Mouse (Mus musculus): Measurements from ENCODE around the gene Teddm3. TPM values are rescaled to one million over a fixed set of nuclear protein-coding genes. Genes with fewer than 3 reads are reported as not detected.
"Not testable (repeated sequence)": the region's sequence is repeated elsewhere in the genome, so short reads cannot be mapped to it uniquely, and the experiment has no call there.

Teddm3 gene
- not detected in 2 replicates for polyA plus RNA-seq (2015; fragmentation: Nextera tagmentation; extraction: Ambion mirVana)

GRCm38 (mm10) chr16:21153900-21154299, at the start of gene Teddm3:
Teddm3 (minus strand) TSS chr16:21154000.
- not testable (repeated sequence) for H3K9me3 ChIP-seq; H3K27ac ChIP-seq (replicated peaks); H3K4me3 ChIP-seq; H3K36me3 ChIP-seq; H3K27me3 ChIP-seq (replicated peaks); ATAC-seq (ENCODE audit: extremely low read depth, insufficient number of reproducible peaks, low FRiP score, low TSS enrichment); H3K9ac ChIP-seq; H3K4me2 ChIP-seq
- peaks cover 15% of the 10 kb centered on the region for H3K4me1 ChIP-seq
- no CpG with 5 or more reads among the region's 2 CpGs for WGBS

DNA sequence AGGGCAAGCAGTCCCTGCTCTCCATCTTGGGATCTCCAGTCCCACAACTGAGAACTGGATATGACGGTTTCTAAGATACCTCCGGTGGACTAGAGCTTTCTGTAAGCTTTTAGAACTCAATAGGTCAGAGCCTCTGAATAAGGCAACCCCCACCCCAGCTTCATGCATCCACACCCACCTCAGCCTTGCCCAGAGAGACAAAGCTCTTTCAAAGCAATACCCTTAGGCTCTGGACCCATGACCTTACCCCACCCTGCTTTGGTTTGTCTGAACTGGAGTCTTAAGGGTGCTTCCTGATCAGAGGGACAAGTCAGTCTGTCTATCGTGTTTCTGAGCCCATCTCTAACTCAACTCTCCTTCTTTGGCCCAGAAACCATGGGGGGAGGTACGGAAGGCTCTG, 48.9 kb upstream of the Teddm3 start:
- Histone ChIP-seq H3K4me1 (peaks cover 25% of the 10 kb centered on the region), H3K9ac (no peak overlapping the region), H3K27me3 (replicated peaks) (0 out of 2 replicates have a peak, but pooled peaks cover 10% of the 10 kb centered on the region), H3K4me2 (no peak overlapping the region), H3K4me3 (no peak overlapping the region), H3K27ac (replicated peaks) (no peak overlapping the region), H3K9me3 (no peaks in the 10 kb centered on the region), H3K36me3 (no peaks in the 10 kb centered on the region)
- WGBS, result 75% methylated on average over 4 of the region's 4 CpGs
- no peak for ATAC-seq (ENCODE audit: extremely low read depth, insufficient number of reproducible peaks, low FRiP score, low TSS enrichment)

GRCm38 (mm10) chr16:21199426-21199825, 45.6 kb upstream of the Teddm3 start:
- Histone ChIP-seq H3K36me3 (no peaks in the 10 kb centered on the region), H3K4me1 (peaks cover 5% of the 10 kb centered on the region), H3K4me2 (no peak overlapping the region), H3K9ac (no peak overlapping the region), H3K27ac (replicated peaks) (no peak overlapping the region), H3K27me3 (replicated peaks) (peaks cover 28% of the 10 kb centered on the region; the same call in 1 of the 2 replicates), H3K4me3 (no peak overlapping the region), H3K9me3 (no peaks in the 10 kb centered on the region)
- no peak for ATAC-seq (ENCODE audit: extremely low read depth, insufficient number of reproducible peaks, low FRiP score, low TSS enrichment)
- 44% methylated on average over 8 of the region's 8 CpGs for WGBS

GRCm38 (mm10) chr16:21198529-21198928, 44.7 kb upstream of the Teddm3 start:
- H3K4me2 ChIP-seq, result no peak overlapping the region
- H3K9me3 ChIP-seq, result no peaks in the 10 kb centered on the region
- no peak overlapping the region for H3K9ac ChIP-seq
- H3K36me3 ChIP-seq, result no peaks in the 10 kb centered on the region
- H3K27me3 ChIP-seq (replicated peaks), result peaks cover 28% of the 10 kb centered on the region; the same call in 1 of the 2 replicates
- no peak overlapping the region for H3K4me3 ChIP-seq
- no peak overlapping the region for H3K27ac ChIP-seq (replicated peaks)
- no peaks in the 10 kb centered on the region for H3K4me1 ChIP-seq
- WGBS, result 14% methylated on average over 1 of the region's 1 CpGs
- no peak for ATAC-seq (ENCODE audit: extremely low read depth, insufficient number of reproducible peaks, low FRiP score, low TSS enrichment)

GRCm38 (mm10) chr16:21198006-21198405, 44.2 kb upstream of the Teddm3 start:
- Histone ChIP-seq H3K9ac (no peak overlapping the region), H3K9me3 (no peaks in the 10 kb centered on the region), H3K4me1 (no peaks in the 10 kb centered on the region), H3K4me3 (no peak overlapping the region), H3K27ac (replicated peaks) (no peak overlapping the region), H3K4me2 (no peak overlapping the region), H3K36me3 (no peaks in the 10 kb centered on the region), H3K27me3 (replicated peaks) (peaks cover 25% of the 10 kb centered on the region; the same call in 1 of the 2 replicates)
- no peak for ATAC-seq (ENCODE audit: extremely low read depth, insufficient number of reproducible peaks, low FRiP score, low TSS enrichment)
- 80% methylated on average over 7 of the region's 7 CpGs for WGBS

DNA sequence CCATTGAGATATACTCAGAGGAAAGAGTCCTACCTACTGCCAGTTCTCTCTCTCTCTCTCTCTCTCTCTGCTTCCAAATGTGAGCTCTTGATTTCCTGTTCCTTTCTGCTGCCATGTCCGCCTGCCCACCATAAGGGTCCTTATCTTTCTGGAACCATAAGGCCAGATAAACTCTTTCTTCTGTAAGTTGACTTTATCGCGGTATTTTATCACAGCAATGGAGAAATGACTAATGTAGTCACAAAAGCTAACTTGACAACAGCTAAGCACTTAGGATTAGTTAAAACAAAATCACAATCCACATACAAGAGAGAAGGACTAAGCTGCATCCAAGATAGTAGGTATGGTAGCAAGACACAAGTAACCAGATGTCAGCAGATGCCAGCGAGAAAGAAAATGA, 43.7 kb upstream of the Teddm3 start:
- H3K4me3 ChIP-seq, result no peak overlapping the region

GRCm38 (mm10) chr16:21196576-21196975, 42.8 kb upstream of the Teddm3 start:
- WGBS, result 78% methylated on average over 3 of the region's 3 CpGs
- no peak overlapping the region for H3K27ac ChIP-seq (replicated peaks)
- no peak for ATAC-seq (ENCODE audit: extremely low read depth, insufficient number of reproducible peaks, low FRiP score, low TSS enrichment)
- H3K4me3 ChIP-seq, result no peak overlapping the region
- H3K4me2 ChIP-seq, result no peak overlapping the region
- peaks cover 24% of the 10 kb centered on the region; the same call in 1 of the 2 replicates for H3K27me3 ChIP-seq (replicated peaks)
- no peak overlapping the region for H3K9ac ChIP-seq
- no peaks in the 10 kb centered on the region for H3K36me3 ChIP-seq
- no peaks in the 10 kb centered on the region for H3K4me1 ChIP-seq
- H3K9me3 ChIP-seq, result no peaks in the 10 kb centered on the region

More for the DNA sequence above, 43.7 kb upstream of the Teddm3 start:
- Histone ChIP-seq H3K9ac (no peak overlapping the region), H3K9me3 (no peaks in the 10 kb centered on the region), H3K4me1 (no peaks in the 10 kb centered on the region), H3K27me3 (replicated peaks) (peaks cover 22% of the 10 kb centered on the region; the same call in 1 of the 2 replicates), H3K27ac (replicated peaks) (no peak overlapping the region), H3K36me3 (no peaks in the 10 kb centered on the region), H3K4me2 (no peak overlapping the region)
- 38% methylated on average over 4 of the region's 4 CpGs for WGBS
- ATAC-seq (ENCODE audit: extremely low read depth, insufficient number of reproducible peaks, low FRiP score, low TSS enrichment), result no peak

- H3K27ac ChIP-seq (replicated peaks), result no peak overlapping the region
- H3K36me3 ChIP-seq, result no peaks in the 10 kb centered on the region
- H3K4me1 ChIP-seq, result no peaks in the 10 kb centered on the region
- H3K9me3 ChIP-seq, result no peaks in the 10 kb centered on the region
- ATAC-seq (ENCODE audit: extremely low read depth, insufficient number of reproducible peaks, low FRiP score, low TSS enrichment), result no peak
- peaks cover 22% of the 10 kb centered on the region; the same call in 1 of the 2 replicates for H3K27me3 ChIP-seq (replicated peaks)
- H3K4me2 ChIP-seq, result no peak overlapping the region
- 67% methylated on average over 8 of the region's 8 CpGs for WGBS
- H3K4me3 ChIP-seq, result no peak overlapping the region
- H3K9ac ChIP-seq, result no peak overlapping the region
Observed at GRCm38 (mm10) chr16:21195260-21195866, 41.6 kb upstream of the Teddm3 start.

DNA sequence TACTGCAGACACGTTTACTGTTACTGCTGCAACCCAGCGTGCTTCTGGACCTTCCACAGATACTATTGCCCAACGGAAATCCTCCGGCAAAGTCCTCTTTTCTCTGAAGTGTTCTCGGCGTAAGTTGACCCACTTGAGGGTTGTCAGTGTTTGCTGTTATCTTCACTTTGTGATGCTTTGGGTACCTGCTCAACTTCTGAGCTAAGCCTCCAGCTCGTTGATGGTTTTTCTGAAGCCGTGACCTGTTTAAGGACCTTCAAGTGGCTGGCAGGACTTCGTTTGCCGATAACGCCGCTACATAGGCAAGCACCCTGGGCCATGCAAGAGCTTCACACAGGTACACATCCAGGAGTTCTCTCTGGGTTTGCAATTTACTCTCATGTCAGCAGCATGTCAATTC, 40.4 kb upstream of the Teddm3 start:
- Histone ChIP-seq H3K36me3 (no peaks in the 10 kb centered on the region), H3K4me2 (no peak overlapping the region), H3K9ac (no peak overlapping the region), H3K9me3 (no peaks in the 10 kb centered on the region), H3K4me1 (no peaks in the 10 kb centered on the region), H3K4me3 (no peak overlapping the region), H3K27me3 (replicated peaks) (peaks cover 22% of the 10 kb centered on the region; the same call in 1 of the 2 replicates), H3K27ac (replicated peaks) (no peak overlapping the region)
- no peak for ATAC-seq (ENCODE audit: extremely low read depth, insufficient number of reproducible peaks, low FRiP score, low TSS enrichment)
- WGBS, result 35% methylated on average over 12 of the region's 12 CpGs

DNA sequence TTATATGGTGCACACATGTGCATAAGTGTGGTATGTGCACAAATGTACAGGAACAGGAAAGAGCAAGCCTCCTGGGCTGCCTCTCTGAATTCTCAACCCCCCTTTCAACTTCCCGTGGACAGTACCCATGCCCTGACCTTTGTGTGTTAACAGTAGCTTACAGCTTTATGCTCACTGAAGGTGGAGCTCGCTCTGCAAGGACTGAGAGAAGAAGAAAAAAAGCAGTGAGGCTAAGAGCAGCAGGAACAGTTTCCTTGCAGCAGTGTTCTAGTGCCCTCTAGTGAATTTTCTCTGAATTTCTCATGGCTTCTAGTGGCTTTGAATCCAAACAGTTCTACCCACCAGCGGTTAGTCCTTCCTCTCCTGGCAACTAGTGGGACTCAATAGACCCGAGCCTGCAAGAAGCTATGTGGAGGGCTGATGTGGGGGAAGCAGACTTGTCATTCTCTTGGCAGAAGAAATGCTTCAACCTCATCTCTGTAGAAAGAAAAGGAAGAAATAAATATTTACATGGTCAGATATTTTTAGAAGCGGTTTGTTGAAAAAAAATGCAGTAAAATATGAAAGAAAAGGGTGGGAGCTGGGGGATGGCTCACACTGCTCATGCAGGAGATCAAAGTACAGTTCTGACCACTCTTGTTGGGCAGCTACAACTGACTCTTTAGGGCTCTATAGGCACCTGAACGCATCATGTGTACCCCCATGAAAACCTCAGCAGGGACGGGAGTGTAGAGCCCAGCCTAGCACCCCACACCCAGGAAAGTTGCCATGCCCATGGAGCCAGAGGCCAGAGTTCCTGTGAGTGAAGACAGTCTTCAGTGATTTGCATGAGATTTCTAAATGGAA, 38.9 kb upstream of the Teddm3 start:
- Histone ChIP-seq H3K9me3 (no peaks in the 10 kb centered on the region), H3K9ac (no peak overlapping the region), H3K4me3 (no peak overlapping the region), H3K27ac (replicated peaks) (no peak overlapping the region), H3K27me3 (replicated peaks) (peaks cover 22% of the 10 kb centered on the region; the same call in 1 of the 2 replicates), H3K36me3 (no peaks in the 10 kb centered on the region), H3K4me2 (no peak overlapping the region), H3K4me1 (peaks cover 2% of the 10 kb centered on the region)
- 35% methylated on average over 7 of the region's 7 CpGs for WGBS
- no peak for ATAC-seq (ENCODE audit: extremely low read depth, insufficient number of reproducible peaks, low FRiP score, low TSS enrichment)

DNA sequence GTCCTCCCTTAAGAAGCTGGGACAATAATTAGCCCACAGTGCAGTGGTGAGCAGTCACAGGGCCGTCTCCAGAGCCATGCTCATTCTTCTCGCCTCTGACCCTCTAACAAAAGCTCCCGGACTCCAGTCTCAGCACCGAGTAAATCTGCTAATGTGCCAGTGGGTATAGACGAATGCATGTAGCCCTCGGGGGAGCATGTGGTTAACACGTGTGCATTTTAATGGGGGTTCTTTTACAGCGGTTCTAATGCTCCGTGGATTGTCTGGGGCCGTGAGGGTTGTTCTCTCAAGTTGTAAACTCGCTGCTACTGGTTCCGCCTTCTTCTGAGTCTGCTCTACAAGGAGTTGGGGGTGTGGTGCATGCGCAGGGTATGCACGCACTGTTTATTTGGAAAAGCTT, 37.8 kb upstream of the Teddm3 start:
- H3K4me3 ChIP-seq, result no peak overlapping the region
- H3K4me1 ChIP-seq, result peaks cover 4% of the 10 kb centered on the region
- peaks cover 14% of the 10 kb centered on the region; the same call in 1 of the 2 replicates for H3K27me3 ChIP-seq (replicated peaks)
- H3K9ac ChIP-seq, result no peak overlapping the region
- 80% methylated on average over 14 of the region's 14 CpGs for WGBS
- no peaks in the 10 kb centered on the region for H3K9me3 ChIP-seq
- H3K36me3 ChIP-seq, result no peaks in the 10 kb centered on the region
- no peak for ATAC-seq (ENCODE audit: extremely low read depth, insufficient number of reproducible peaks, low FRiP score, low TSS enrichment)
- no peak overlapping the region for H3K4me2 ChIP-seq
- no peak overlapping the region for H3K27ac ChIP-seq (replicated peaks)
